Mouse (Mus musculus) yolk sac, embryonic 10.5 days (tissue): ENCODE data around the gene Shprh.
"Not testable (repeated sequence)": the region's sequence is repeated elsewhere in the genome, so short reads cannot be mapped to it uniquely, and the experiment has no call there.

Source experiments
- DNase-seq: peaks from one replicate; pipeline ENCODE4 v3.0.0-alpha.2; 2017; ENCODE audit warnings: low spot score

Shprh gene

GRCm38 (mm10) chr10:11148884-11149741 lies at the start of gene Shprh:
Shprh (plus strand) TSS chr10:11149427.
- peak; percentile 99 for DNase-seq

DNA sequence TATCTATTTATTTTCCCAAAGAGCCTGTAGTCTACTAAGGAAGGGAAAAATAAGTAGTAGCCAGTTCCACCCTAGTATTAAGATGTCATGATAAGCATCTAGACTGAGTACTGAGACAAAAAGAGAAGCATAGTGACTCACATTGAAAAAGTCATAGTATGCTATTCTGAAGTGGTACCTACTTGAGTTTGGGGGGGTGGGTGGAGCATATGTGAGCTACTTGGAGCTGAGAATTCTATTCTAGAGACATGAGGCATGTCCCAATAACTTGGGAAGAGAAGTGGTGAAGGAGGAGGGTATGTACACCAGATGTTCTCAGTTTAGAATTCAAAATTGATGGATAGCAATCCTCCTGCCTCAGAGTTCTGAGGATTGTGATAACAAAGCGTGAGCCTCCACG lies 27.4 kb upstream of the Shprh start:
- no peak for DNase-seq

GRCm38 (mm10) chr10:11145580-11145979 lies 3.6 kb upstream of the Shprh start:
- no peak for DNase-seq

GRCm38 (mm10) chr10:11148446-11148845 lies 781 bp upstream of the Shprh start:
- no peak for DNase-seq

DNA sequence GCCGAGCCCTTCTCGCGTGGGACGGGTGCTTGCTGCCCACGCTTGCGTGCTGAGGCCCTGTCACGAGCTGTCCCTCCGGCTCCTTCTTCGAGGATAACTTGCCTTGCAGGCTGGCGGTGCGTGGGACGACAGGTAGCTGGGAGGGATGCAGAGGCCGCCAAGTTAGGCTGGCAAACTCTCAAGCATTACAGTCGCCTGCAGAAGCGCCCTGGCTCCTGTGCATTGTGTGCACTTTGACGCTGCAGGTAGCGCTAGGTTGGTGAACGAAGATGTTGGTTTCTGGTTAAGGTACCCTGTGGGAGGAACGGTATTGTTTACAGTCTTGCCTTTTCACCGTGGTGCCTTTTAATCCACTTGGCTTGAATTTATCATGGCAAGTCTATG lies 507 bp downstream of the Shprh start:
- no peak for DNase-seq

- no peak for DNase-seq
Measured at GRCm38 (mm10) chr10:11151644-11152043, 2.4 kb downstream of the Shprh start.

DNA sequence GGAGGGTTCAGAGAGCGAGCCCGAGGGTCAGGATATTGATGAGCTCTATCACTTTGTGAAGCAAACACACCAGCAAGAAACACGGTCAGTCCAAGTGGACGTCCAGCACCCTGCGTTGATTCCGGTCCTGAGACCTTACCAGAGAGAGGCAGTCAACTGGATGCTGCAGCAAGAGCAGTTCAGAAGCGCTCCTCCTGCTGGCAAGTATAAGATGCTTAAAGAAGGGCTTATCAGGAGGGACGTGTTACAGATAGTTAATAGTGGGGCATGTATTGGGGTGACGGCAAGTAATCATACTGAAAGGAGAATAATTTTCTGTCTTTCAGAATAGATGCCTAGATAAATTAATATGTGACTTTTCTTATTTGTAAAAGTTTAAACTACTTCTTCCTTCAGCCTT lies 7.8 kb downstream of the Shprh start:
- no peak for DNase-seq

- DNase-seq, result no peak
Measured at GRCm38 (mm10) chr10:11164537-11164936, 15.3 kb downstream of the Shprh start.

GRCm38 (mm10) chr10:11170252-11170651 lies 21.0 kb downstream of the Shprh start:
- DNase-seq, result no peak

DNA sequence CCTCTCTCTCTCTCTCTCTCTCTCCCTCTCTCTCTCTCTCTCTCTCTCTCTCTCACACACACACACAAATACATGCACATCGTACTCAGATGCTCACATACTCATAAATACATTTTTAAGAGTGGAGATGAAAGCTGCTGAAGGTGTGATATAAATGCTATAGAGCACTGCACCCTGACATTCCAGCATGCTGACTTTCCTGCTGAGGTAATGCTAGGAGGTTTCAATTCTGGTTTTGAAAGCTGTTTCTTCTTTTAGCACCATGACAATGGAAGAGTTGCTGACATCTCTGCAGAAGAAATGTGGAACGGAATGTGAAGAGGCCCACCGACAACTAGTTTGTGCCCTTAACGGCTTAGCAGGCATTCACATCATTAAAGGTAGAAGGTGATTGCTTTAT lies 22.4 kb downstream of the Shprh start:
- DNase-seq, result no peak

- no peak for DNase-seq
Measured at GRCm38 (mm10) chr10:11172519-11172918, 23.3 kb downstream of the Shprh start.

- DNase-seq, result no peak
Measured at GRCm38 (mm10) chr10:11175801-11176482, 26.7 kb downstream of the Shprh start.

DNA sequence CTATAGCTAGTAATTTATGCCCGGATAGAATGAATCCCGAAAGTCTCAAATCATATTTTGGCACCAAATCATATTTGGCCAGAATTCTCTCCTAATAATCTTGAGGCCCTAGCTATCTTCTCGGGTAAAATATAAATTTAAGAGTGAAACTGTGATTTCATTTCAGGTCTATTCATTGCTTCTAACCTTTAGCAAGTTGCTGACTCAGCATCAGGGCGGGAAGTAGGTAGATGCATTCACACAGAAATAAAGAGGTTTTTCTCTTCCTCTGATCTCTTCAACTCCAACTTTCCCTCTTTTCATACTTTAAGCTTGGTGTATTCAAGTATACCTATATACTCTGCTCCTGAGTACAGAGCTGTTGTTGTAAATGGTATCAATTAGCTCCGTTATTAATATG lies 30.9 kb downstream of the Shprh start:
- DNase-seq, result no peak

DNA sequence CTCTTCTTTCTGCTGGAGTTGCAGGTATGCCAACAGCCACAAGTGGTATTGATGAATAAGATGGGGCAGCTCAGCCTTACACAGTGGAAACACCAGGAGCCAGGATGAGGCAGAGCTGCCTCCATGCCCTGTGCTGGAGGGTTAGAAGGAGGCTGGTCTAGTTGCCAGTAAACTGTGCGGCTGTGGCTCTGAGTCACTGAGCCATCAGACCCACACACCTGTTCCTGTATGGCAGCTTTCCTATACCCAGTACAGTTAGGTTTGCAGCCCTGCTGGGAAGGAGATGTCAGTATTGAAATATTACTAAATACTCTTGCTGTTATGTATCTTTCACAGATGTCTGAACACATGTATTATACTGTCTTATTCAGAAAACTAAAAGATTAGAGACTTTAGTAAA lies 48.1 kb downstream of the Shprh start:
- DNase-seq, result no peak

GRCm38 (mm10) chr10:11198346-11198745 lies 49.1 kb downstream of the Shprh start:
- no peak for DNase-seq

DNA sequence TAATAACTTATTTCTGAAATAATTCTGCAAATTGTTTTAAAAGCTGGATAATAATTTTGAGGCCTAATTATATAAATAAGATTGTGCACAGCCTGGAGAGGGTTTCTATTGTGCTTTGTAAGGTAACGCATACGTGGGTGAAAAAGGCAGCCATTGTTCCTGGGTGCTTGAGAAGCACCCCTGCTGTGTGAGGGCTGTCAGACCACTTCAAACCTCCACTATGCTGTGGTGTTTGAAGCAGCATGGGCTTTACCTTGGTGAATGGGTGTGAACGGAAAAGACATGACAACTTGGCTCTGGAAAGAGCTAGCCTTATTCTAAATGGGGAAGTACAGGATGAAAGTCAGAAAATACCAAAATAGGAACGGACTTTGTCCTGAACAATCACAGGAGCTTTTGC lies 50.8 kb downstream of the Shprh start:
- DNase-seq, result no peak

- not testable (repeated sequence) for DNase-seq
Measured at GRCm38 (mm10) chr10:11205883-11206282, 56.7 kb downstream of the Shprh start.

DNA sequence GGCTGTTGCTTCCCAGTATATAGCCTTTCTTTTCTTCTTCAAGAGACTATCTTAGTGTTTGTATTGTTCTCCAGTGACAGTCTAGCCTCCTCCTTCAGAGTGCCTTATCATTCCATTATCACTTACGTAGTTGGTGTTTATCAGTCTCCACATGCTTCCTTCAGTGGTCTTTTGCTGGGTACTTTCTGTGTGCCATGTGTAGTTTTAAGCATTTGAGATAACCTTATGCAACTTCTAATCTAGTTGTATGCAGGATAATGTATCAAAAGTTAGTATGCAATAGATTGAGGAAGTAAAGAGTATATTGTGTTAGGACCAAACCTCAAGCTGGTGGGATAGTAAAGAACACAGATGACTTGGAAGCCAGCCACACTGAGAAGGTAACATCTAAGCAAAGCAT lies 59.4 kb downstream of the Shprh start:
- no peak for DNase-seq

DNA sequence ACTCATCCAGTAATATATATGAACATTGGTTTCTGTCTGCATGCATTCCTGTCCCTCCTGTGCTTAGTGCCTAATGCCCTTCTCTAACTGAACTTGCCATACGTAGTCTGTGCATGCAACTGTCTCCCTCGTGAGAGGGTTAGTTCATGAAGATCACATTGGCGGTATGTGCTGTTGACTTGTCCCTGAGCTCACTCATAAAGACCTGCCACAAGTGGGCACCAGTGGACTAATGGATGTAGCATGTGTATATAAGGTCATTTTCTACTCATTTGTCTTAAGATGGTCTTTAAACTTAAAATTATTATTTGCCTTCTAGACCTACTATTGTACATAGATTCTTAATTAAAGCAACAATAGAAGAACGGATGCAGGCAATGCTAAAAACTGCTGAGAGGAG lies 62.8 kb downstream of the Shprh start:
- DNase-seq, result no peak

DNA sequence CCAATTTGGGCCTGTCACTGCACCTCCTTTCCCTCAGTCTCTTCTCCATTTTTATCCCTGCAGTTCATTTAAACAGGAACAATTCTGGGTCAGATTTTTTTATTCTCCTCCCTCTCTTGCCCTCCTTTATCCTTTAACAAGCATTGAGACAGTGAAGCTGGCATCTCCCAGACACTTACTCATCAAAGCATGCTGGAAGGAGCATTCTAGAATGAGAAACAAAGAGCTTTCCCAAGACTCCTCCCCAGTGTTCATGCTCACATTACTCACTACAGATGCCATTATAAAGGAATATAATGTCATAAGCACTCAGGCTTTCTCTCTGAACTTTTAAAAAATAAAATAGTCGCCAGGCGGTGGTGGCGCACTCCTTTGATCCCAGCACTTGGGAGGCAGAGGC lies 77.2 kb downstream of the Shprh start:
- DNase-seq, result no peak

DNA sequence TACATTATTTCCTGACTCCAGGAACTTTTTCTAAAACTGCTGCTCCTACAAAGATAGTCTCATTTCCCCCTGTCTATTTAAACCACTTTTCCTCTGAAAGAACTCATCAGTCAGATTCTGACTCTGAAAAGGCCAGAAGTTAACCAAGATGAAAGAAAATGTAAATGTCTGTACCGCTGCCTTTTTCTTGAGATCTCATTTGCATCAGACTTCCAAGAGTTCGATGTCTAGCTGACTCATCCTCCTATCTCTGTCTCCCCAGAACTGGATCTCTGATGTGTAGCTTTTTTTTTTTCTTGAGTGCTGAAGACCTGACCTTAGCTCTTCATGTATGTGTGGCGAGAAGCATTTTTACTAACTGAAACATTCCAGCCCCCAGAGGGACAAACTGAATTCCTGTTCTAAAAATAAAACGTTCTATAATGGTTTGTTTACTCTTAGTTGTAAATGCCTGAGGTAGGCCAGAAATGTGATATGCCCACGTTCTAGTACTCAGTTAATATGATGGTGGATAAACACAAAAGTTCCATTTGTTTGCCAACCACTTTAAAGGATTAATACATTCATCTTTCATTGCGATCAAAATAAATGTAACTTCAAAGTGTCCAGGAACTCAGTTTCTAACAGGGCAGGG lies 80.4 kb downstream of the Shprh start:
- peak; percentile 15 for DNase-seq

DNA sequence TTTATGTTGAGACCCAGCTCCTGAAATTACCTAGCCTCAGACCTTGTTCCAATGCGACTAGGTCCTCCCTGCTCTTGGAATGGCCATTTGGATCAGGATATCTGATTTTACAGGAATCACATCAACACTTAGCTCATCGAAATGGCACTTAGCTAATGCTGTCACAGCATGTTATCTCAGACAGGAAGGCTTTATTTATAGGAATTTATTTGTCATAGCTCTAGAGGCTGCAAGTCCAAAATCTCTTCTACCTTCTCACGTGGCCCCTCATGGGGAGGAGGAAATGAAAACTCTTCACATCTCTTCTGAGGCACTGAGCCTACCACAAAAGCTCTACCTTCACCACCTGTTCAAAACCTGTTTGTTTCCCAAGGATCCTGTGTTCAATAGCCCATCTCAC lies 84.0 kb downstream of the Shprh start:
- no peak for DNase-seq

GRCm38 (mm10) chr10:11242988-11243387 lies 93.8 kb downstream of the Shprh start:
- not testable (repeated sequence) for DNase-seq
